Mouse (Mus musculus): Measurements from ENCODE around the gene Rbm20. TPM values are rescaled to one million over a fixed set of nuclear protein-coding genes. Genes with fewer than 3 reads are reported as not detected.

The Rbm20 gene
- polyA plus RNA-seq, 1 experiment from 2014 or later, result 1.1 TPM

DNA sequence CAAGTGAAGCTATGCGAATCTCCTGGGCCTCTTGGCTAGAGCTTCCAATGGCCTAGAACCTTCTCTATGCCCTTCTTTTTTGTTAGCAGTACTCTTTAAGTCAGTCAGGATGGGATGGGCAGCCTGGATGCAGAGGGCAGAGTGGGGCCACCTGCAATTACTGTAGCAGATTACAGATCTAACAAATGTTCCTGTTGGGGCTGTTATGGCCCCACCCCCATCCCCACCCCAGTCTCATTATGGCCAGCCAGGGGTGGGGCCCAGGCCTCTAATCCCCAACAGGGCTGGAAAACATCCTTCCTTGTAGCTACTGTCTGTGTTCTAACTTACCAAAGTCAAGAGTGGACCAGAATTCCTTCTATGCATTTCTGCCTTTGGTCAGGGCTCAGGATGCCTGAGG, 191.7 kb downstream of the Rbm20 start:
- H3K4me3 ChIP-seq (ENCODE audit: low read length), result no peak overlapping the region
- ATAC-seq, result peak; percentile 61

GRCm38 (mm10) chr19:53869427-53870385, 192.6 kb downstream of the Rbm20 start:
- Histone ChIP-seq H3K27ac (ENCODE audit: low read length) (no peak overlapping the region), H3K4me3 (ENCODE audit: low read length) (no peak overlapping the region), H3K36me3 (ENCODE audit: control insufficient read depth, insufficient read depth, low read length) (no peaks in the 10 kb centered on the region), H3K27me3 (replicated peaks; ENCODE audit: control insufficient read depth, insufficient read depth, low read length) (no peaks in the 10 kb centered on the region), H3K4me2 (ENCODE audit: low read depth, low read length) (no peak overlapping the region), H3K9me3 (ENCODE audit: control insufficient read depth, low read length) (no peaks in the 10 kb centered on the region), H3K9ac (ENCODE audit: low read depth, low read length) (no peak overlapping the region), H3K4me1 (ENCODE audit: control insufficient read depth, insufficient read depth, low read length) (peaks cover 12% of the 10 kb centered on the region)
- no peak for ATAC-seq
- 77% methylated on average over 4 of the region's 4 CpGs for WGBS

More for the DNA sequence above, 191.7 kb downstream of the Rbm20 start:
- Histone ChIP-seq H3K4me2 (ENCODE audit: low read depth, low read length) (no peak overlapping the region), H3K4me1 (ENCODE audit: control insufficient read depth, insufficient read depth, low read length) (peaks cover 12% of the 10 kb centered on the region), H3K27ac (ENCODE audit: low read length) (peak overlapping the region; percentile 42), H3K9me3 (ENCODE audit: control insufficient read depth, low read length) (no peaks in the 10 kb centered on the region), H3K9ac (ENCODE audit: low read depth, low read length) (no peak overlapping the region), H3K27me3 (replicated peaks; ENCODE audit: control insufficient read depth, insufficient read depth, low read length) (no peaks in the 10 kb centered on the region), H3K36me3 (ENCODE audit: control insufficient read depth, insufficient read depth, low read length) (no peaks in the 10 kb centered on the region)
- 94% methylated on average over 1 of the region's 1 CpGs for WGBS

DNA sequence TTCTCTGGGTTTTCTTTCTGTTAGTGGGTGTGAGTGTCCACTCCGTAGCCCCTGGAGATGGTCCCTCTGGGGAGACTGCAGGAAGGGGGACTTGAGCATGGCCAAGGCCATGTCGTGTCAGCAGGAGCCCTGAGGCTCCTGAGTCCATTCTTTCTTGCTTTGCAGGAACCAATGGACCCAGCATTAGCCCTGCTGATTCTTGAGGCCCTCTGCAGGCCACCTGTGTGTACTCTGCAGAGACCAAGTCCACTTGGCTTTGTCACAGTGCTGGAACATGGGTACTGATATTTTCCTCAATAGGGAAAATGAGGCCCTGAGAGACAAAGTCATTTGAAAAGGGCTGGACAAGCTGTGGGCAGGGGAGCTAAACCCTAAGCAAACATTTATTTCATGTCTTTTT, 193.5 kb downstream of the Rbm20 start:
- H3K4me3 ChIP-seq (ENCODE audit: low read length), result no peak overlapping the region
- no peaks in the 10 kb centered on the region for H3K9me3 ChIP-seq (ENCODE audit: control insufficient read depth, low read length)
- 71% methylated on average over 2 of the region's 2 CpGs for WGBS
- no peaks in the 10 kb centered on the region for H3K27me3 ChIP-seq (replicated peaks; ENCODE audit: control insufficient read depth, insufficient read depth, low read length)
- ATAC-seq, result no peak
- H3K36me3 ChIP-seq (ENCODE audit: control insufficient read depth, insufficient read depth, low read length), result no peaks in the 10 kb centered on the region
- no peak overlapping the region for H3K27ac ChIP-seq (ENCODE audit: low read length)
- H3K4me2 ChIP-seq (ENCODE audit: low read depth, low read length), result no peak overlapping the region
- peaks cover 12% of the 10 kb centered on the region for H3K4me1 ChIP-seq (ENCODE audit: control insufficient read depth, insufficient read depth, low read length)
- 0 out of 2 replicates have a peak overlapping the region, but pooled peaks have one; percentile 17 for H3K9ac ChIP-seq (ENCODE audit: low read depth, low read length)

GRCm38 (mm10) chr19:53871502-53871901, 194.4 kb downstream of the Rbm20 start:
- H3K9me3 ChIP-seq (ENCODE audit: control insufficient read depth, low read length), result no peaks in the 10 kb centered on the region
- 66% methylated on average over 6 of the region's 6 CpGs for WGBS
- H3K9ac ChIP-seq (ENCODE audit: low read depth, low read length), result peak overlapping the region; percentile 17; the same call in 1 of the 2 replicates
- H3K4me3 ChIP-seq (ENCODE audit: low read length), result no peak overlapping the region
- peak; percentile 35; the same call in 1 of the 2 replicates for ATAC-seq
- H3K27me3 ChIP-seq (replicated peaks; ENCODE audit: control insufficient read depth, insufficient read depth, low read length), result no peaks in the 10 kb centered on the region
- H3K27ac ChIP-seq (ENCODE audit: low read length), result peak overlapping the region; percentile 38
- no peaks in the 10 kb centered on the region for H3K36me3 ChIP-seq (ENCODE audit: control insufficient read depth, insufficient read depth, low read length)
- H3K4me2 ChIP-seq (ENCODE audit: low read depth, low read length), result no peak overlapping the region
- H3K4me1 ChIP-seq (ENCODE audit: control insufficient read depth, insufficient read depth, low read length), result peaks cover 12% of the 10 kb centered on the region

DNA sequence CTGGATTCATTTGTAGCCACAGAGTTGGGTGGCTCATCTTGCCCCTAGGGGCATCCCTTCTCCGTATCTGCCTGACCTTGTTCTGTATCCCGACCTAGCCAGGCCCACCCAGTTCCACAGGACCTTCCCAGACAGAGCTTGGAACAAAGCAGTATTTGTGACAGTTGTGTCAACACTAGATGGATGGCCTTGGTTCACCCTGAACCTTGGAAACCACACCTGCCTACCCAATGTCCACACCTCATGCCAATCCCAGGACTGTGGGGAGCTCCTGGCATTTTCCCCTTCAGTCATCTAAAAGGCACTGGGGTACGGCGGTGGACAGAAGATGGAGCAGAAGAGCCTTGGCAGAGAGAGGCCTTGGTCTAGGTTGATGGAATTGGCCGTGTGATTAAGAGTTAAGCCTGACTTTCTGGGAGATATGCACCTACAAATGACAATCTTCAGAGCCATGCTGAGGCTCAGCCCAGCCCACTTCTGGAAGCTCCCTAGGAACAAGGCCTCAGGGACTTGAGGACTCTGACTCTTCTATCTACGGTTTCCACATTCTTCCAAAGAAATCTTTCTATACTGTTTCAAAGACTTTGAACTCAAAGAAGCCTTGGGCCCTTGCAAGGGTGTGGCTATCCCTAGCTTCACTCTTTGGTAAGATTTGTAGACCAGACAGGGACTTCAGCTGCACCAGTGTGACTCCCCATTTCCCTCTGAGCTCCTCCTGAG, 196.0 kb downstream of the Rbm20 start:
- peaks cover 12% of the 10 kb centered on the region for H3K4me1 ChIP-seq (ENCODE audit: control insufficient read depth, insufficient read depth, low read length)
- no peak overlapping the region for H3K4me2 ChIP-seq (ENCODE audit: low read depth, low read length)
- WGBS, result 67% methylated on average over 6 of the region's 6 CpGs
- H3K9ac ChIP-seq (ENCODE audit: low read depth, low read length), result no peak overlapping the region
- no peak overlapping the region for H3K4me3 ChIP-seq (ENCODE audit: low read length)
- ATAC-seq, result peak; percentile 74
- H3K27ac ChIP-seq (ENCODE audit: low read length), result peak overlapping the region; percentile 81
- no peaks in the 10 kb centered on the region for H3K27me3 ChIP-seq (replicated peaks; ENCODE audit: control insufficient read depth, insufficient read depth, low read length)
- no peaks in the 10 kb centered on the region for H3K9me3 ChIP-seq (ENCODE audit: control insufficient read depth, low read length)
- H3K36me3 ChIP-seq (ENCODE audit: control insufficient read depth, insufficient read depth, low read length), result no peaks in the 10 kb centered on the region

DNA sequence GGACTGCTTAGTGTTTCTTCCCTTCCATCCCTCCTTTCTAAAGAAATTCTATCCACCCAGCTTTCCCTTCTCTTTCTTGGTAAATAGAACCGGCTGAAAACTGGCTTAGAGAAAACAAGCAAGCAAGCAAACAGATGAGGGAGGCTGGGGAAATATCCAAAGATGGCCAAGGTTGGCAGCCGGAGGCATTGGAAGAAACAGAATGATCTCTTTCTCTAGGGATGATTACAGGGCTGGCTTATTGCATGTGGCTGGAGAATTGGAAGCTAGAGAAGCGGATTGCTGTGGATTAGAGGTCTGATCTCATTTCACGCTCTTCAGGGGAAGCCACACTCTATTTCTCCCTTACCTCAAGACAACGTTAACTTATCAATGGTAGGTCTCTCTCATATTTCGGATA, 198.1 kb downstream of the Rbm20 start:
- no peak for ATAC-seq
- Histone ChIP-seq H3K9ac (ENCODE audit: low read depth, low read length) (no peak overlapping the region), H3K4me2 (ENCODE audit: low read depth, low read length) (no peak overlapping the region), H3K4me1 (ENCODE audit: control insufficient read depth, insufficient read depth, low read length) (peaks cover 12% of the 10 kb centered on the region), H3K4me3 (ENCODE audit: low read length) (no peak overlapping the region), H3K36me3 (ENCODE audit: control insufficient read depth, insufficient read depth, low read length) (no peaks in the 10 kb centered on the region), H3K27ac (ENCODE audit: low read length) (no peak overlapping the region), H3K27me3 (replicated peaks; ENCODE audit: control insufficient read depth, insufficient read depth, low read length) (no peaks in the 10 kb centered on the region), H3K9me3 (ENCODE audit: control insufficient read depth, low read length) (no peaks in the 10 kb centered on the region)
- 79% methylated on average over 6 of the region's 6 CpGs for WGBS

DNA sequence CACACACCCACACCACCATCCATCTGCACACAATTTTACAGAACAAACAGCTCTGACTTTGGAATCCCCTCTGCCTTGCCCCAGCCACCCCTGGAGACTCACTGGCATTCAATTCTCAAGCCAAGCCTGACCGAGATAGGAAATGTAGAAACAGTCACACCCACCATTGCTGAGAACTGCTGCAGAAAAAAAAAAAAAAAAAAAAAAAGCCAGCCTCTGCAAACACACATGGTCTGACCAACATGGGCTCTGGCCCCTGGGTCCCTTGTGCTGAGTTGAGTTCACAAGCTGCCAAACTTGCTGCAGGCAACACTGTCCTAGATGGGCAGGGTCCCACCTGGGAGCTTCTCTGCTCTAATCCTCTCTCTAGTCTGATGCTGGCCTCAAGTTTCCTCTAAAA, 200.7 kb downstream of the Rbm20 start:
- Histone ChIP-seq H3K4me3 (ENCODE audit: low read length) (no peak overlapping the region), H3K27ac (ENCODE audit: low read length) (no peak overlapping the region), H3K4me2 (ENCODE audit: low read depth, low read length) (no peak overlapping the region), H3K36me3 (ENCODE audit: control insufficient read depth, insufficient read depth, low read length) (no peaks in the 10 kb centered on the region), H3K27me3 (replicated peaks; ENCODE audit: control insufficient read depth, insufficient read depth, low read length) (no peaks in the 10 kb centered on the region), H3K9ac (ENCODE audit: low read depth, low read length) (no peak overlapping the region), H3K4me1 (ENCODE audit: control insufficient read depth, insufficient read depth, low read length) (peaks cover 8% of the 10 kb centered on the region), H3K9me3 (ENCODE audit: control insufficient read depth, low read length) (no peaks in the 10 kb centered on the region)
- ATAC-seq, result no peak
- WGBS, result 62% methylated on average over 1 of the region's 1 CpGs

GRCm38 (mm10) chr19:53880460-53880859, 203.4 kb downstream of the Rbm20 start:
- WGBS, result 87% methylated on average over 1 of the region's 1 CpGs
- H3K4me2 ChIP-seq (ENCODE audit: low read depth, low read length), result no peak overlapping the region
- no peak for ATAC-seq

DNA sequence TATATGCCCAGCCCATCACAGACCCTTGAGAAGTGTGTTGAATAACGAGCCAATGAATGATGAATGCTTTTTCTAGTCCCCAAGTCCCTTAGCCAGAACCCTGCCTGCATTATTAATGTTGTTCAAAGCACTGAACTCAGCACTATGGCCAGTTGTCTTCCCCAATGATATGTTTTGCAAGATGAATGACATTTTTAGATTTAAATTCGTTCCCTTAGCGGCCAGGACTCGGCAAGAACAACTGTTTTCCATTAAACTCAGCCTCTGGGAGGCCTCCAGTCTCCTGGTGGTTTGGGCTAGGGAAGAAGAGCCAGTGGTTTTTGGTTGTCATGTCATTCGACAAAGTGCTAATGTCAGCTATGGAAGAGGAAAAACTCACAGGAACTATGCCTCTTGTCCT, 204.7 kb downstream of the Rbm20 start:
- no peaks in the 10 kb centered on the region for H3K36me3 ChIP-seq (ENCODE audit: control insufficient read depth, insufficient read depth, low read length)
- H3K27me3 ChIP-seq (replicated peaks; ENCODE audit: control insufficient read depth, insufficient read depth, low read length), result no peaks in the 10 kb centered on the region
- H3K9me3 ChIP-seq (ENCODE audit: control insufficient read depth, low read length), result no peaks in the 10 kb centered on the region
- H3K9ac ChIP-seq (ENCODE audit: low read depth, low read length), result no peak overlapping the region
- H3K27ac ChIP-seq (ENCODE audit: low read length), result no peak overlapping the region
- no peak for ATAC-seq
- 68% methylated on average over 5 of the region's 5 CpGs for WGBS
- H3K4me3 ChIP-seq (ENCODE audit: low read length), result no peak overlapping the region
- H3K4me2 ChIP-seq (ENCODE audit: low read depth, low read length), result no peak overlapping the region
- H3K4me1 ChIP-seq (ENCODE audit: control insufficient read depth, insufficient read depth, low read length), result no peaks in the 10 kb centered on the region

More at GRCm38 (mm10) chr19:53880460-53880859, 203.4 kb downstream of the Rbm20 start:
- Histone ChIP-seq H3K27ac (ENCODE audit: low read length) (no peak overlapping the region), H3K4me3 (ENCODE audit: low read length) (no peak overlapping the region), H3K9me3 (ENCODE audit: control insufficient read depth, low read length) (no peaks in the 10 kb centered on the region), H3K27me3 (replicated peaks; ENCODE audit: control insufficient read depth, insufficient read depth, low read length) (no peaks in the 10 kb centered on the region), H3K36me3 (ENCODE audit: control insufficient read depth, insufficient read depth, low read length) (no peaks in the 10 kb centered on the region), H3K4me1 (ENCODE audit: control insufficient read depth, insufficient read depth, low read length) (no peaks in the 10 kb centered on the region), H3K9ac (ENCODE audit: low read depth, low read length) (no peak overlapping the region)
